Mouse (Mus musculus) ES-E14 (cell line): Measurements from ENCODE around the gene Trub1.

Source experiments
- CHD2 ChIP-seq: IDR thresholded peaks from 2 replicates; pipeline ENCODE4 v1.6.1; 2014; ENCODE audit warnings: mild to moderate bottlenecking, low read depth, low read length, inconsistent platforms
- HCFC1 ChIP-seq: IDR thresholded peaks from 2 replicates; pipeline ENCODE4 v1.6.1; 2012; ENCODE audit warnings: low read length, inconsistent platforms, borderline replicate concordance; ENCODE audit not compliant: insufficient read depth
- MAFK ChIP-seq: IDR thresholded peaks from 2 replicates; pipeline ENCODE4 v1.6.1; 2014; ENCODE audit warnings: mild to moderate bottlenecking, low read depth, low read length, inconsistent platforms; ENCODE audit not compliant: insufficient read depth
- ZC3H11A ChIP-seq: IDR thresholded peaks from 2 replicates; pipeline ENCODE4 v1.6.1; 2012; ENCODE audit warnings: low read depth, mild to moderate bottlenecking, inconsistent platforms, low read length, borderline replicate concordance

DNA sequence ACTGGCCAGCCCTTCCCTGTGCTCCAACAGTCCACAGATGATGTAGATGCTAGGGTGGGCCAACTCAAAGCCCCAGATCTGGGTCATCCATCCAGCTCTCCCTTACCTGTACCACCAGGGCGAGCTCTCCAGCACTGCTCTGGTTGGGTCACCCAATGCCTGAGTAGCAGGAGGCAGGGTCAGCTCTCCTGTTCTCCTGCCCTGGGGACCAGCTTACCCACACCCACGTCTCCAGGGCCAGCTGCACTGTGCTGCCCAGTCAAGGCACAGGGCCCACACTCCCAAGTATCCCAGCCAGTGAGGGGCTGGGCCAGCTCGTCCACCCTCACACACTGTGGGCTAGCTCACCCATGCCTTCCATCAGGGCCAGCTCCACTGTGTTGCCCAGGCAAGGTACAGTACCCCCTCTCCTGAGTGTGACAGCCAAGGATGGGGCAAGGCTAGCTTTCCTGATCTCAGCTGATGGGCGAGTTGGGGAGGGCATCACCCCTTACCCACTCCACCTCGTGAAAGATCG, 29.1 kb downstream of the Trub1 start:
- no peak for TF ChIP-seq CHD2
- no peak for TF ChIP-seq MAFK
- TF ChIP-seq HCFC1: no peak
- TF ChIP-seq ZC3H11A: no peak
